Mouse (Mus musculus): ENCODE measurements at regions not wholly inside any gene's neighbourhood (a gene's known extent, or its start where the extent isn't known, plus 50 kb on each side); places are given as distances from the start of the nearest gene placed in this dataset.

- DNase-seq (ENCODE audit: low read depth, low spot score), result peak; percentile 29
These were observed 454.7 kb upstream of the Slc5a7 start for GRCm38 (mm10) chr17:54753396-54753994.

- DNase-seq (ENCODE audit: low read depth, low spot score), result no peak
These were observed 454.1 kb upstream of the Slc5a7 start for GRCm38 (mm10) chr17:54752917-54753316.

- peak; percentile 7 for DNase-seq (ENCODE audit: low read depth, low spot score)
These were observed 437.0 kb upstream of the Slc5a7 start for GRCm38 (mm10) chr17:54735836-54736235.

GRCm38 (mm10) chr17:54727660-54728059, 428.8 kb upstream of the Slc5a7 start:
- DNase-seq (ENCODE audit: low read depth, low spot score), result peak; percentile 66

GRCm38 (mm10) chr17:54726693-54727092, 427.9 kb upstream of the Slc5a7 start:
- DNase-seq (ENCODE audit: low read depth, low spot score), result no peak

- no peak for DNase-seq (ENCODE audit: low read depth, low spot score)
These were observed 414.2 kb upstream of the Slc5a7 start for GRCm38 (mm10) chr17:54713026-54713425.

- DNase-seq (ENCODE audit: low read depth, low spot score), result peak; percentile 94
These were observed 409.0 kb upstream of the Slc5a7 start for GRCm38 (mm10) chr17:54707811-54708210.

- no peak for DNase-seq (ENCODE audit: low read depth, low spot score)
These were observed 402.7 kb upstream of the Slc5a7 start for GRCm38 (mm10) chr17:54701346-54702108.

GRCm38 (mm10) chr17:54694637-54695036, 395.8 kb upstream of the Slc5a7 start:
- no peak for DNase-seq (ENCODE audit: low read depth, low spot score)

GRCm38 (mm10) chr17:54685143-54686040, 386.6 kb upstream of the Slc5a7 start:
- no peak for DNase-seq (ENCODE audit: low read depth, low spot score)

- no peak for DNase-seq (ENCODE audit: low read depth, low spot score)
These were observed 379.3 kb upstream of the Slc5a7 start for GRCm38 (mm10) chr17:54678111-54678510.

GRCm38 (mm10) chr17:54669499-54669898, 370.7 kb upstream of the Slc5a7 start:
- no peak for DNase-seq (ENCODE audit: low read depth, low spot score)

GRCm38 (mm10) chr17:54662558-54663245, 363.9 kb upstream of the Slc5a7 start:
- peak; percentile 54 for DNase-seq (ENCODE audit: low read depth, low spot score)

GRCm38 (mm10) chr17:54656553-54656952, 357.7 kb upstream of the Slc5a7 start:
- no peak for DNase-seq (ENCODE audit: low read depth, low spot score)
